Mouse (Mus musculus): ENCODE measurements around the gene Iqsec2.

Gene Iqsec2

GRCm38 (mm10) chrX:152244492-152245189 is 100.6 kb downstream of the Iqsec2 start:
- in situ Hi-C loops (cut with MboI, MseI): no loop called here

DNA sequence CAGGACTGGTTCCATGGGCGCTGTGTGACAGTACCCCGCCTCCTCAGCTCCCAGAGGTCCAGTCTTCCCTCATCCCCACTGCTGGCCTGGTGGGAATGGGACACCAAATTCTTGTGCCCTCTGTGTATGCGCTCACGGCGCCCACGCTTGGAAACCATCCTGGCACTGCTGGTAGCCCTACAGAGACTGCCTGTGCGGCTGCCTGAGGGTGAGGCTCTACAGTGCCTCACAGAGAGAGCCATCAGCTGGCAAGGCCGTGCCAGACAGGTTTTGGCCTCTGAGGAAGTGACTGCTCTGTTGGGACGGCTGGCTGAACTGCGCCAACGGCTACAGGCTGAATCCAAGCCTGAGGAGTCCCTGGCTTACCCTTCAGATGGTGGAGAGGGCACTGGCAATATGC is 127.1 kb downstream of the Iqsec2 start:
- in situ Hi-C loops (cut with MboI, MseI): no loop called here
